Mouse (Mus musculus) limb, embryonic 15.5 days (tissue): ENCODE measurements around the gene Ppp1cb. TPM values are rescaled to one million over a fixed set of nuclear protein-coding genes. Genes with fewer than 3 reads are reported as not detected.
"Not testable (repeated sequence)": the region's sequence is repeated elsewhere in the genome, so short reads cannot be mapped to it uniquely, and the experiment has no call there.

Experiments
- ATAC-seq: fragments of 200-750 bp; cut with Nextera tagmentation; 2 replicates; pipeline ENCODE4 v1.8.0; 2017; ENCODE audit warnings: low read depth, moderate TSS enrichment; ENCODE audit not compliant: insufficient number of reproducible peaks, low FRiP score, low TSS enrichment
- H3K27ac ChIP-seq: fragments of 300-500 bp; sonication (generic); 2 replicates; pipeline ENCODE4 v1.5.1; 2015; ENCODE audit warnings: moderate library complexity, mild to moderate bottlenecking, inconsistent platforms
- H3K27me3 ChIP-seq: fragments of 300-500 bp; sonication (generic); 2 replicates; pipeline ENCODE4 v1.6.1; 2015; ENCODE audit warnings: inconsistent platforms
- H3K36me3 ChIP-seq: fragments of 300-500 bp; sonication (generic); 2 replicates; pipeline ENCODE4 v1.6.1; 2015; ENCODE audit warnings: inconsistent platforms
- H3K4me1 ChIP-seq: fragments of 300-500 bp; sonication (generic); 2 replicates; pipeline ENCODE4 v1.6.1; 2015; ENCODE audit warnings: inconsistent platforms
- H3K4me2 ChIP-seq: fragments of 300-500 bp; sonication (generic); 2 replicates; pipeline ENCODE4 v1.6.1; 2015; ENCODE audit warnings: mild to moderate bottlenecking, inconsistent platforms
- H3K4me3 ChIP-seq: fragments of 300-500 bp; sonication (generic); 2 replicates; pipeline ENCODE4 v1.5.1; 2015; ENCODE audit warnings: mild to moderate bottlenecking, inconsistent platforms
- H3K9ac ChIP-seq: fragments of 300-500 bp; sonication (generic); 2 replicates; pipeline ENCODE4 v1.6.1; 2015; ENCODE audit warnings: inconsistent platforms
- H3K9me3 ChIP-seq: fragments of 300-500 bp; sonication (generic); 2 replicates; pipeline ENCODE4 v1.6.1; 2016; ENCODE audit warnings: inconsistent platforms
- WGBS: fragments of 180-500 bp; shearing (Covaris S2); methylation state at CpG from one replicate; pipeline ENCODE4 v1.1.7; 2015; 5-methylcytosine and 5-hydroxymethylcytosine counted together
- polyA plus RNA-seq: library from polyadenylated mRNA; unstranded; fragments of >200 nt; fragmentation: Nextera tagmentation; extraction: Ambion mirVana; gene quantifications from 2 replicates; pipeline ENCODE4 v1.2.1, GENCODE M21; 2015

The Ppp1cb gene
- polyA plus RNA-seq, 1 experiment from 2014 or later, result 183 TPM

GRCm38 (mm10) chr5:32424464-32424863 lies 34.2 kb upstream of the Ppp1cb start:
- Histone ChIP-seq H3K4me2 (no peak overlapping the region), H3K27ac (no peak overlapping the region), H3K36me3 (no peaks in the 10 kb centered on the region), H3K4me1 (0 out of 2 replicates have a peak, but pooled peaks cover 8% of the 10 kb centered on the region), H3K4me3 (no peak overlapping the region), H3K9ac (no peak overlapping the region), H3K27me3 (no peaks in the 10 kb centered on the region), H3K9me3 (no peaks in the 10 kb centered on the region)
- WGBS, result 85% methylated on average over 8 of the region's 8 CpGs
- no peak for ATAC-seq

GRCm38 (mm10) chr5:32425485-32426171 lies 33.0 kb upstream of the Ppp1cb start:
- Histone ChIP-seq H3K4me3 (no peak overlapping the region), H3K9ac (no peak overlapping the region), H3K9me3 (no peaks in the 10 kb centered on the region), H3K27me3 (no peaks in the 10 kb centered on the region), H3K36me3 (no peaks in the 10 kb centered on the region), H3K4me2 (no peak overlapping the region), H3K4me1 (0 out of 2 replicates have a peak, but pooled peaks cover 8% of the 10 kb centered on the region), H3K27ac (no peak overlapping the region)
- 70% methylated on average over 14 of the region's 14 CpGs for WGBS
- no peak for ATAC-seq

GRCm38 (mm10) chr5:32430399-32430798 lies 28.2 kb upstream of the Ppp1cb start:
- 93% methylated on average over 1 of the region's 1 CpGs for WGBS
- H3K4me2 ChIP-seq, result no peak overlapping the region
- no peak for ATAC-seq
- no peak overlapping the region for H3K27ac ChIP-seq
- no peak overlapping the region for H3K4me3 ChIP-seq
- H3K27me3 ChIP-seq, result no peaks in the 10 kb centered on the region
- no peaks in the 10 kb centered on the region for H3K9me3 ChIP-seq
- H3K9ac ChIP-seq, result no peak overlapping the region
- no peaks in the 10 kb centered on the region for H3K4me1 ChIP-seq
- H3K36me3 ChIP-seq, result no peaks in the 10 kb centered on the region

- not testable (repeated sequence) for H3K4me2 ChIP-seq, H3K27ac ChIP-seq, H3K4me1 ChIP-seq, H3K27me3 ChIP-seq, H3K9me3 ChIP-seq, H3K9ac ChIP-seq, ATAC-seq, H3K36me3 ChIP-seq, H3K4me3 ChIP-seq
- WGBS, result 80% methylated on average over 3 of the region's 3 CpGs
These were observed 24.3 kb upstream of the Ppp1cb start for GRCm38 (mm10) chr5:32434346-32434745.

DNA sequence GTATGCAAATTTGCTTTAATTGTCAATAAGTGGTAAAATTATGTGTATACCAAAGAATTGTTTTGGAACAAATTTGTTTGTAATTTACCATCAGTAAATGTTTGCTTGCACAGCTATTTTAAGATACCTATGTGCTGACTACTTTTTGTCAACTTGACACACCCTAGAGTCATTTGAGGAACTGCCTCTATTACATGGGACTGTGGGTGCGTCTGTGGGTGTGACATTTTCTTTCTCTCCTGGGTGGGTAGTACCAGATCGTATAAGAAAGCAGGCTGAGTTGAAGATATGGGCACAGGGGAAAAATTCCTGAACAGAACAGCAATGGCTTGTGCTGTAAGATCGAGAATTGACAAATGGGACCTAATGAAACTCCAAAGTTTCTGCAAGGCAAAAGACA lies 23.0 kb upstream of the Ppp1cb start:
- no peak for ATAC-seq
- no peak overlapping the region for H3K4me3 ChIP-seq
- 83% methylated on average over 3 of the region's 3 CpGs for WGBS
- no peak overlapping the region for H3K9ac ChIP-seq
- no peak overlapping the region for H3K27ac ChIP-seq
- no peaks in the 10 kb centered on the region for H3K4me1 ChIP-seq
- no peaks in the 10 kb centered on the region for H3K36me3 ChIP-seq
- H3K9me3 ChIP-seq, result no peaks in the 10 kb centered on the region
- H3K4me2 ChIP-seq, result no peak overlapping the region
- H3K27me3 ChIP-seq, result no peaks in the 10 kb centered on the region

DNA sequence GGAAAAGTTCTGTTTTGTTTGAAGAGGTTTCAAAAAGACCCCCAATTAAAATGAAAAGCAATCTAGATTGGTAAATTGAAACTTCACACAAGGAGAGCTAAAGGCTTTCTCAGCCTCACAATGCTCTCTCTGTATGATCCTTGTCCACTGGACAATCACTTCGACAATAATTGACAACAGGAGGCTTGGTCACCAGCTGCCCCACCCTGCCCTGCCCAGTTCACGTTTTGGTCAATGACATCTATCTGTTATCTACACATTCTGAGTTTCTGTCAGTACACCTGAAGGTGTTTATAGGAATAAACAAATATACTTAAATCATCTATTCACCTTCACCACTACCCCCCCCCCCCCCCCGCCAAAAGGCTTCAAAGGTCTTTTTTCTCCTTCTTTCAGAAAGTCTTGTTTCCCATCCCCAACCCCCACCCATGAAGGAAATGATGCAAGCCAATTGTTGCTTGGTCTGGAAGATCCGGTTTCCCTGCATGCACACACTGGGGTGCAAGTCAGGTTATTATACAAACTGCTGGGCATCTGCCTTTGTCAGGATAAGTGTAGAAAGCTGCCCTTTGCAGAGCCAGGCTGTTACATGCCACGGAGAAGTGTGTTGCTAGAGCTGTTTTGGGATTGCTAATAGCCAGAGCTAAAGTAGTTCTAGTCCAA lies 20.6 kb upstream of the Ppp1cb start:
- no peak for ATAC-seq
- WGBS, result 39% methylated on average over 5 of the region's 5 CpGs
- Histone ChIP-seq H3K4me2 (no peak overlapping the region), H3K9ac (no peak overlapping the region), H3K27me3 (no peaks in the 10 kb centered on the region), H3K9me3 (no peaks in the 10 kb centered on the region), H3K36me3 (no peaks in the 10 kb centered on the region), H3K4me3 (no peak overlapping the region), H3K27ac (peak overlapping the region; percentile 43; the same call in 1 of the 2 replicates), H3K4me1 (no peaks in the 10 kb centered on the region)

GRCm38 (mm10) chr5:32438564-32438922 lies 20.1 kb upstream of the Ppp1cb start:
- Histone ChIP-seq H3K27ac (peak overlapping the region; percentile 43), H3K36me3 (no peaks in the 10 kb centered on the region), H3K9ac (no peak overlapping the region), H3K9me3 (no peaks in the 10 kb centered on the region), H3K4me1 (no peaks in the 10 kb centered on the region), H3K4me3 (no peak overlapping the region), H3K4me2 (no peak overlapping the region), H3K27me3 (no peaks in the 10 kb centered on the region)
- no peak for ATAC-seq
- 71% methylated on average over 2 of the region's 2 CpGs for WGBS

DNA sequence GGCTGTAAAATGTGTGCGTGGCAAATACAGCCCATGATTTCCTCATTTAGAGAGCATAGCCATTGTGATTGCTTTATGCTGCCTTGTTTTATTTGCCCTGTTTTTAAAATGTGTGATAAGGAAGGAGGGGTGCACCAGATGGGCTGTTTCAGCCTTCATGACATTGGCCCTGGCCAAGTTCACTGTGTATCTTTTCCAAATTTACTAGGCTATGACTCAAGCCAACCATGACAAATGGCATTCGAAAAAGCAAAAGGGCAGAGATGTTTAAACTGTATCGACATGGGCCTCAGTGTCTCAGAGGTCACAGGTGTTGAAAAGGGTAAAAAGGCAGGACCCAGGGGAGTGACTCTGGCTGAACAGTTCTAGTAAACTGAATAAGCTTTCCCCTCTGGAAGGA lies 17.3 kb upstream of the Ppp1cb start:
- no peak overlapping the region for H3K4me3 ChIP-seq
- no peaks in the 10 kb centered on the region for H3K36me3 ChIP-seq
- WGBS, result 67% methylated on average over 3 of the region's 3 CpGs
- no peaks in the 10 kb centered on the region for H3K27me3 ChIP-seq
- no peak overlapping the region for H3K4me2 ChIP-seq
- no peaks in the 10 kb centered on the region for H3K4me1 ChIP-seq
- no peak overlapping the region for H3K27ac ChIP-seq
- no peak for ATAC-seq
- no peaks in the 10 kb centered on the region for H3K9me3 ChIP-seq
- no peak overlapping the region for H3K9ac ChIP-seq

GRCm38 (mm10) chr5:32441992-32442575 lies 16.6 kb upstream of the Ppp1cb start:
- 85% methylated on average over 4 of the region's 4 CpGs for WGBS
- Histone ChIP-seq H3K36me3 (no peaks in the 10 kb centered on the region), H3K9ac (no peak overlapping the region), H3K9me3 (no peaks in the 10 kb centered on the region), H3K4me3 (no peak overlapping the region), H3K27me3 (no peaks in the 10 kb centered on the region), H3K4me2 (no peak overlapping the region), H3K27ac (no peak overlapping the region), H3K4me1 (no peaks in the 10 kb centered on the region)
- ATAC-seq, result no peak

DNA sequence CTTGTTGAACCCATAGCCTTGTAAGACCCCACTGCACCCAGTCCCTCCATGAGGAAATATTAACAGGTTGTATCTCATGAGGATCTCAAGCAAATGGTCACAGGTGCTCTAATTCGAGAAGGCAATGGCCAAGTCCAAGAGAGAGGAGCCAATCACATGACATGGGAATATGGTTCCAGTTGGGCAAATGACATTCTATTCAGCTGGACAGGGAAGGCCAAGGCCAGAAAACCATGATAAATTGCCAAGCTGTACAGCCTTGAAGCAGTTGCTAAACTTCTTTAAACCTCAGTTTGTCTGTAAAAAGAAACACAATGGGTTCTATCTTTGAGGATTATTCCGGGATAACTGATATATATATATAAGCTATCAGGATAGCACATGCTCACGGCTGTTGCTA lies 14.7 kb upstream of the Ppp1cb start:
- no peak overlapping the region for H3K27ac ChIP-seq
- H3K4me1 ChIP-seq, result no peaks in the 10 kb centered on the region
- H3K4me3 ChIP-seq, result no peak overlapping the region
- no peak overlapping the region for H3K9ac ChIP-seq
- WGBS, result 83% methylated on average over 3 of the region's 3 CpGs
- H3K9me3 ChIP-seq, result no peaks in the 10 kb centered on the region
- ATAC-seq, result no peak
- H3K27me3 ChIP-seq, result no peaks in the 10 kb centered on the region
- no peak overlapping the region for H3K4me2 ChIP-seq
- no peaks in the 10 kb centered on the region for H3K36me3 ChIP-seq

GRCm38 (mm10) chr5:32445287-32445921 lies 13.2 kb upstream of the Ppp1cb start:
- Histone ChIP-seq H3K4me1 (no peaks in the 10 kb centered on the region), H3K9ac (no peak overlapping the region), H3K4me3 (no peak overlapping the region), H3K4me2 (no peak overlapping the region), H3K27ac (no peak overlapping the region), H3K36me3 (no peaks in the 10 kb centered on the region), H3K9me3 (no peaks in the 10 kb centered on the region), H3K27me3 (no peaks in the 10 kb centered on the region)
- WGBS, result 46% methylated on average over 11 of the region's 11 CpGs
- no peak for ATAC-seq

GRCm38 (mm10) chr5:32446394-32446793 lies 12.2 kb upstream of the Ppp1cb start:
- no peaks in the 10 kb centered on the region for H3K9me3 ChIP-seq
- H3K9ac ChIP-seq, result no peak overlapping the region
- H3K4me1 ChIP-seq, result no peaks in the 10 kb centered on the region
- ATAC-seq, result no peak
- 0 out of 2 replicates have a peak overlapping the region, but pooled peaks have one; percentile 27 for H3K27ac ChIP-seq
- no peak overlapping the region for H3K4me2 ChIP-seq
- 48% methylated on average over 5 of the region's 5 CpGs for WGBS
- H3K4me3 ChIP-seq, result no peak overlapping the region
- no peaks in the 10 kb centered on the region for H3K27me3 ChIP-seq
- no peaks in the 10 kb centered on the region for H3K36me3 ChIP-seq
